Comparison of ENCODE assay signal across 9 mouse cellular contexts in the genomic region with DNA sequence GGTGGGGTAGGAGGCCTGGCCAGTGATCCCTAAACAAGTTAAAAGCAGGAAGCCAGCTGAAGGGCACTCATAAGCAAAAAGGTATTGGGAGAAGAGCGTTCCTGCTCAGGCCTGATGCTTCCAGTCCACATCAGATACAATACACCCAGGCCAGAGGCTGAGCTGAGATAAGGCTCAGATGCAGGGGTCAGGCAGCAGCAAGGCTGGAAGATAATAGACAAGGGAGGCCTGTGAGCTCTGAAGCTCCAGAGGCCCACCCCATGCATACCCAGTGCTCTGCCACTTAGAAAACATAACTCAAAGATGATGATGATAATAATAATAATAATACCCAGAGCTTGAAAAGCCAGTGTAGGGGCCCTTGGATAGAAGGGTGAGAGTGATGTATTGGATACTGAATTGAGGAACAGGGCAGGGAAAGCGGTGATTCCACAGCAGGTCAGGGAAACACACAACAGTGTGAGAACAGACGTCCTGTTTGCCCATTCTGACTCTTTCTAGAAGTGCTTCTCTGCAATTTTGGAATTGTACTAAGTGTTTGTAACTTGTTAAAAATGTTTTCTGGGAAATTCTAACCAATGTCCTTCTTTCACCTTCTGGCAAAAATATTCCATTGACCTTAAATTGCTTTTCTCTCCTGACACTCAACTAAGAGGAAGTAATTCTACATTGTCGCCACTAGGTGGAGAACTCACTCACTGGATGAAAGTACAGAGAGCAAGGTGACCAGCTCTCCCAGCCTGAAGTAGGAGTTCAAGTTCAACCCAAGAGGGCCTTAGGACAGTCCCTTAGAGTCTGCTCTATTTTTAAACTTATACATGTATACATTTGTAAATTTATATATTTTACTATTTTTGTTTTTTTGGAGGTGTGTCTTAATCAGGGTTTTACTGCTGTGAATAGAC. TPM values are rescaled to one million over a fixed set of nuclear protein-coding genes. Genes with fewer than 3 reads are reported as not detected.
DNase-seq lines count a peak whose midpoint lies in the region; ATAC-seq and TF ChIP-seq lines count a peak whose summit lies in the region.
"Had no signal": no experiment of that assay in that cellular context is flagged by ENCODE, and none has a peak within 500 bp of the region (broad histone marks: within the 10 kb centered on the region; RNA-seq: fewer than 3 reads in every experiment).

No protein-coding gene starts in this region.

- H3K36me3 ChIP-seq in kidney, embryonic 16.5 days (ENCODE audit: insufficient read depth, low read length), result no peaks in the 10 kb centered on the region
- peaks cover 0 to 2% of the 10 kb centered on the region in 2 experiments; a peak in 2 of 4 replicates for H3K36me3 ChIP-seq in MEL (ENCODE audit: control insufficient read depth in 1 of 2, insufficient read depth in 2 of 2, low read length in 2 of 2)
- no peaks in the 10 kb centered on the region for H3K36me3 ChIP-seq in stomach, embryonic 16.5 days (ENCODE audit: control insufficient read depth, insufficient read depth, low read length)
- no peaks in the 10 kb centered on the region for H3K36me3 ChIP-seq in midbrain, embryonic 16.5 days (ENCODE audit: control insufficient read depth, insufficient read depth, low read length)

- TF ChIP-seq RAD21 in MEL (IDR thresholded peaks at IDR 0.05; ENCODE audit: low read depth, low read length), result peak; percentile 91

- peak; percentile 39 to 50; a peak in 1 of 4 replicates for TF ChIP-seq EP300 in MEL (IDR thresholded peaks at IDR 0.05; ENCODE audit: low read depth in 1 of 2, low read length in 2 of 2)

- H3K4me2 ChIP-seq in kidney, embryonic 16.5 days (replicated peaks; ENCODE audit: low read depth, low read length), result no peak overlapping the region
- no peak overlapping the region for H3K4me2 ChIP-seq in stomach, embryonic 16.5 days (ENCODE audit: low read depth, low read length)
- no peak overlapping the region for H3K4me2 ChIP-seq in midbrain, embryonic 16.5 days (ENCODE audit: low read length)

- no peak for ATAC-seq in kidney, embryonic 16.5 days (ENCODE audit: low FRiP score, low TSS enrichment)
- peak; percentile 50; the same call in 1 of the 2 replicates for ATAC-seq in stomach, embryonic 16.5 days (ENCODE audit: insufficient read depth, low FRiP score)
- ATAC-seq in midbrain, embryonic 16.5 days, result no peak

- 0 out of 2 replicates have a peak, but pooled peaks cover 2% of the 10 kb centered on the region for H3K9me3 ChIP-seq in kidney, embryonic 16.5 days (ENCODE audit: low read length)
- H3K9me3 ChIP-seq in MEL (replicated peaks; ENCODE audit: insufficient read depth, low read length), result no peaks in the 10 kb centered on the region
- no peaks in the 10 kb centered on the region for H3K9me3 ChIP-seq in stomach, embryonic 16.5 days (replicated peaks; ENCODE audit: control insufficient read depth, low read length)
- H3K9me3 ChIP-seq in midbrain, embryonic 16.5 days (replicated peaks; ENCODE audit: control insufficient read depth, low read length, poor library complexity, severe bottlenecking), result peaks cover 2% of the 10 kb centered on the region; the same call in 1 of the 2 replicates
- H3K9me3 ChIP-seq: megakaryocyte, embryonic 14.5 days had no signal

- no peak for TF ChIP-seq POLR2A in MEL (IDR thresholded peaks at IDR 0.05; ENCODE audit: control insufficient read depth in 1 of 2, insufficient read depth in 1 of 2, low read depth in 1 of 2, low read length in 2 of 2, poor library complexity in 1 of 2)

- H3K27me3 ChIP-seq in kidney, embryonic 16.5 days (ENCODE audit: insufficient read depth, low read length), result no peaks in the 10 kb centered on the region
- H3K27me3 ChIP-seq in MEL (ENCODE audit: control insufficient read depth in 1 of 2, insufficient read depth in 2 of 2, low read length in 2 of 2), result no peaks in the 10 kb centered on the region
- H3K27me3 ChIP-seq in stomach, embryonic 16.5 days (ENCODE audit: control insufficient read depth, insufficient read depth, low read length), result no peaks in the 10 kb centered on the region
- H3K27me3 ChIP-seq in midbrain, embryonic 16.5 days (ENCODE audit: control insufficient read depth, insufficient read depth, low read depth, low read length), result no peaks in the 10 kb centered on the region

- H3K79me2 ChIP-seq in MEL (ENCODE audit: control insufficient read depth, insufficient read depth, low read length, poor library complexity), result no peaks in the 10 kb centered on the region

- H3K27ac ChIP-seq in kidney, embryonic 16.5 days (ENCODE audit: low read length), result no peak overlapping the region
- H3K27ac ChIP-seq in MEL (ENCODE audit: control insufficient read depth, low read depth, low read length), result no peak overlapping the region
- H3K27ac ChIP-seq in stomach, embryonic 16.5 days (ENCODE audit: low read length), result no peak overlapping the region
- H3K27ac ChIP-seq in midbrain, embryonic 16.5 days (ENCODE audit: low read length), result no peak overlapping the region

- no peak overlapping the region for H3K9ac ChIP-seq in kidney, embryonic 16.5 days (replicated peaks; ENCODE audit: low read length)
- no peak overlapping the region for H3K9ac ChIP-seq in MEL (ENCODE audit: control insufficient read depth, low read depth, low read length, poor library complexity, severe bottlenecking)
- H3K9ac ChIP-seq in stomach, embryonic 16.5 days (ENCODE audit: low read length), result no peak overlapping the region
- H3K9ac ChIP-seq in midbrain, embryonic 16.5 days (ENCODE audit: low read depth, low read length), result no peak overlapping the region

- TF ChIP-seq CTCF in MEL (IDR thresholded peaks at IDR 0.05 in 2 of 3, conservative IDR thresholded peaks at IDR 0.05 in 1 of 3; ENCODE audit: control insufficient read depth in 1 of 3, insufficient read depth in 1 of 3, low read depth in 2 of 3, low read length in 3 of 3, poor library complexity in 1 of 3, severe bottlenecking in 1 of 3), result peak; percentile 43 to 89 (median 78)

- 70% methylated on average over 4 of the region's 4 CpGs for WGBS in kidney, embryonic 16.5 days
- 65% methylated on average over 4 of the region's 4 CpGs for WGBS in stomach, embryonic 16.5 days
- WGBS in midbrain, embryonic 16.5 days, result 68% methylated on average over 4 of the region's 4 CpGs

- no peaks in the 10 kb centered on the region for H3K4me1 ChIP-seq in kidney, embryonic 16.5 days (ENCODE audit: insufficient read depth, low read length)
- peaks cover 0 to 2% of the 10 kb centered on the region in 2 experiments; a peak in 1 of 4 replicates for H3K4me1 ChIP-seq in MEL (ENCODE audit: control insufficient read depth in 1 of 2, insufficient read depth in 2 of 2, low read length in 2 of 2)
- no peaks in the 10 kb centered on the region for H3K4me1 ChIP-seq in stomach, embryonic 16.5 days (ENCODE audit: control insufficient read depth, insufficient read depth, low read length)
- H3K4me1 ChIP-seq in midbrain, embryonic 16.5 days (ENCODE audit: control insufficient read depth, insufficient read depth, low read length), result no peaks in the 10 kb centered on the region

- DNase-seq in kidney, adult 9 months, result peak; percentile 66
- DNase-seq in MEL (ENCODE audit: low read depth, low spot score), result peak; percentile 74
- peak; percentile 31 for DNase-seq in cerebellum, adult 8-10 months
- peak; percentile 83 for DNase-seq in liver
- DNase-seq in adrenal gland, adult 18-20 months (ENCODE audit: low spot score in 2 of 2), result no peak

- H3K4me3 ChIP-seq in kidney, embryonic 16.5 days (ENCODE audit: low read length), result no peak overlapping the region
- no peak overlapping the region for H3K4me3 ChIP-seq in MEL (ENCODE audit: control insufficient read depth in 1 of 2, insufficient read depth in 1 of 2, low read depth in 2 of 2, low read length in 2 of 2)
- no peak overlapping the region for H3K4me3 ChIP-seq in stomach, embryonic 16.5 days (replicated peaks; ENCODE audit: low read length)
- H3K4me3 ChIP-seq in midbrain, embryonic 16.5 days (ENCODE audit: low read depth, low read length), result no peak overlapping the region
- H3K4me3 ChIP-seq: megakaryocyte, embryonic 14.5 days had no signal

TF ChIP-seq in MEL, 35 proteins besides CTCF, POLR2A, EP300 and RAD21:
- TF ChIP-seq GATA1 (IDR thresholded peaks at IDR 0.05; ENCODE audit: low read depth, low read length), result peak; percentile 47
- peak; percentile 90 for TF ChIP-seq SMC3 (IDR thresholded peaks at IDR 0.05; ENCODE audit: low read depth, low read length)
- peak; percentile 83 for TF ChIP-seq ZC3H11A (IDR thresholded peaks at IDR 0.05; ENCODE audit: low read depth, low read length)
- TF ChIP-seq TCF12 (IDR thresholded peaks at IDR 0.05; ENCODE audit: low read depth, low read length), result peak; percentile 45; the same call in 1 of the 2 replicates
- no peak for TF ChIP-seq MAFK (IDR thresholded peaks at IDR 0.05; ENCODE audit: borderline replicate concordance, low read depth, low read length)

RNA-seq across cellular contexts. Expression of a gene that starts 14.2 kb away (rescaled TPM):
- polyA plus RNA-seq in kidney, embryonic 16.5 days (2015; fragmentation: Nextera tagmentation; extraction: Ambion mirVana), result 1.0 and 1.6 TPM in 2 replicates
- total RNA-seq in MEL (2012; rRNA removed), result 2.4 and 3.9 TPM in 2 replicates
- polyA plus RNA-seq in MEL (2012; ENCODE audit: insufficient read depth in 1 of 2, insufficient read length in 2 of 2, low read depth in 1 of 2, low replicate concordance in 2 of 2, missing spikeins in 1 of 2), result 10 to 100 TPM in 1 of 2 experiments, not detected in 1; 11.1 TPM
- polyA plus RNA-seq in stomach, embryonic 16.5 days (2015; fragmentation: Nextera tagmentation; extraction: Ambion mirVana), result 1.2 and 1.4 TPM in 2 replicates
- polyA plus RNA-seq in midbrain, embryonic 16.5 days (2015; fragmentation: Nextera tagmentation; extraction: Ambion mirVana), result 0.50 and 0.66 TPM in 2 replicates
- under 1 TPM in 1 of 2 experiments, not detected in 1; 0.70 TPM for total RNA-seq in adrenal gland, adult 18-20 months (2021)

RNA-seq across cellular contexts. Expression of a gene that starts 33.0 kb away (rescaled TPM):
- 1.4 and 2.0 TPM in 2 replicates for polyA plus RNA-seq in kidney, embryonic 16.5 days (2015; fragmentation: Nextera tagmentation; extraction: Ambion mirVana)
- total RNA-seq in MEL (2012; rRNA removed), result 0.27 TPM in 1 of 2 replicates, not detected in the other
- 1 to 10 TPM in 1 of 2 experiments, not detected in 1; 1.2 TPM for polyA plus RNA-seq in MEL (2012; ENCODE audit: insufficient read depth in 1 of 2, insufficient read length in 2 of 2, low read depth in 1 of 2, low replicate concordance in 2 of 2, missing spikeins in 1 of 2)
- 0.90 and 1.3 TPM in 2 replicates for polyA plus RNA-seq in stomach, embryonic 16.5 days (2015; fragmentation: Nextera tagmentation; extraction: Ambion mirVana)
- polyA plus RNA-seq in midbrain, embryonic 16.5 days (2015; fragmentation: Nextera tagmentation; extraction: Ambion mirVana), result 4.6 and 5.5 TPM in 2 replicates
- total RNA-seq in adrenal gland, adult 18-20 months (2021), result under 1 TPM; 0.27 to 0.51 TPM

RNA-seq across cellular contexts. Expression of a gene that starts 48.3 kb away (rescaled TPM):
- polyA plus RNA-seq in kidney, embryonic 16.5 days (2015; fragmentation: Nextera tagmentation; extraction: Ambion mirVana), result 10.9 and 14.7 TPM in 2 replicates
- total RNA-seq in MEL (2012; rRNA removed), result 3.1 and 4.0 TPM in 2 replicates
- polyA plus RNA-seq in MEL (2012; ENCODE audit: insufficient read depth in 1 of 2, insufficient read length in 2 of 2, low read depth in 1 of 2, low replicate concordance in 2 of 2, missing spikeins in 1 of 2), result 10 to 100 TPM in 1 of 2 experiments, not detected in 1; 13.2 TPM
- 8.9 and 10.7 TPM in 2 replicates for polyA plus RNA-seq in stomach, embryonic 16.5 days (2015; fragmentation: Nextera tagmentation; extraction: Ambion mirVana)
- polyA plus RNA-seq in midbrain, embryonic 16.5 days (2015; fragmentation: Nextera tagmentation; extraction: Ambion mirVana), result 9.7 and 11.0 TPM in 2 replicates
- 10 to 100 TPM; 28.8 to 30.0 TPM for total RNA-seq in adrenal gland, adult 18-20 months (2021)

Comparison
In these comparisons a context has a peak if more than half of its experiments do, and no peak if none do; other contexts are left out.
1. DNase-seq: peak in kidney, adult 9 months (single experiment), MEL (single experiment), cerebellum, adult 8-10 months (single experiment) and liver (single experiment); none in adrenal gland, adult 18-20 months (0 of 2).